20 mouse cellular contexts compared by ENCODE assay signal in the genomic region with DNA sequence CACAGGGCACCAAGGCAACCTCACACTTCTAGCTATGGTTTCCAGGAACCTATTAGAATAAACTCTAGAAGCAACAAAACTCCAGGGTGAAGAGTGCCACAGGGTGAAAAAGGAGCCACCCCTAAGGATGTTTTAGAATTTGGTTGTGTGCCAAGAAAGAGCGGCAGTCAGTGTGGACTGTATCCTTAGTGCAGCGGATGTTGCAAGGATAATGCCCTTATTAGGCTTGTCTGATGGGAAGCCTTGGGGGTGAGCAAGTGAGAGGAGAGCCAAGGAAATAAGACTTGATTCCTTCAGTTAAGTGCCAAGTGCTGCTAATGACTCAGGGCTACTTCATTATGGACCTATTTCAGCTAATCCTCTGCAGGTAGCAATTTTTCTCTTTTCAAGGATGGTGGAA.
"Had no signal": no experiment of that assay in that cellular context is flagged by ENCODE, and none has a peak within 500 bp of the region (broad histone marks: within the 10 kb centered on the region; RNA-seq: fewer than 3 reads in every experiment).

No protein-coding gene starts in this region.

- H3K4me2 ChIP-seq: liver, embryonic 12.5 days; lung, embryonic 15.5 days; midbrain, embryonic 13.5 days; midbrain, embryonic 15.5 days; neural tube, embryonic 13.5 days; neural tube, embryonic 15.5 days had no signal

- H3K4me3 ChIP-seq: liver, embryonic 12.5 days; lung, embryonic 15.5 days; midbrain, embryonic 10.5 days; midbrain, embryonic 13.5 days; midbrain, embryonic 15.5 days; myocyte; neural tube, embryonic 13.5 days; neural tube, embryonic 15.5 days had no signal

- H3K9me3 ChIP-seq: liver, embryonic 12.5 days; lung, embryonic 15.5 days; midbrain, embryonic 10.5 days; midbrain, embryonic 13.5 days; midbrain, embryonic 15.5 days; neural tube, embryonic 13.5 days; neural tube, embryonic 15.5 days had no signal

- H3K36me3 ChIP-seq: liver, embryonic 12.5 days; lung, embryonic 15.5 days; midbrain, embryonic 10.5 days; midbrain, embryonic 13.5 days; midbrain, embryonic 15.5 days; neural tube, embryonic 13.5 days; neural tube, embryonic 15.5 days had no signal

- ATAC-seq: liver, embryonic 12.5 days; midbrain, embryonic 13.5 days; midbrain, embryonic 15.5 days had no signal

- DNase-seq: lung, adult 18-20 months; lung, postnatal 10 days; lung, postnatal 36 days; retina, postnatal 1 day; right cerebral cortex, adult 18-20 months; right cerebral cortex, postnatal 25 days; right cerebral cortex, postnatal 4 days; spleen, adult 18-20 months; thymus, adult 18-20 months; thymus, postnatal 14 days; thymus, postnatal 36 days had no signal

- H3K27me3 ChIP-seq: liver, embryonic 12.5 days; lung, embryonic 15.5 days; midbrain, embryonic 13.5 days; midbrain, embryonic 15.5 days; neural tube, embryonic 13.5 days; neural tube, embryonic 15.5 days had no signal

- H3K27ac ChIP-seq: liver, embryonic 12.5 days; liver, embryonic 14.5 days; lung, embryonic 15.5 days; midbrain, embryonic 10.5 days; midbrain, embryonic 13.5 days; midbrain, embryonic 15.5 days; neural tube, embryonic 13.5 days; neural tube, embryonic 15.5 days had no signal

- H3K9ac ChIP-seq: liver, embryonic 12.5 days; liver, embryonic 14.5 days; lung, embryonic 15.5 days; midbrain, embryonic 13.5 days; midbrain, embryonic 15.5 days; neural tube, embryonic 13.5 days; neural tube, embryonic 15.5 days had no signal

- H3K4me1 ChIP-seq: liver, embryonic 12.5 days; lung, embryonic 15.5 days; midbrain, embryonic 10.5 days; midbrain, embryonic 13.5 days; midbrain, embryonic 15.5 days; neural tube, embryonic 13.5 days; neural tube, embryonic 15.5 days had no signal
